Mouse (Mus musculus) embryonic fibroblast, embryonic 13.5 days (primary cell): ENCODE measurements at regions not wholly inside any gene's neighbourhood (a gene's known extent, or its start where the extent isn't known, plus 50 kb on each side); places are given as distances from the start of the nearest gene placed in this dataset.

Experiments used
- CTCF ChIP-seq: IDR thresholded peaks from 2 replicates; pipeline ENCODE4 v1.5.1; 2011; ENCODE audit warnings: mild to moderate bottlenecking, control low read depth, low read length, moderate library complexity, borderline replicate concordance; ENCODE audit not compliant: insufficient read depth
- POLR2A ChIP-seq: IDR thresholded peaks from 2 replicates; pipeline ENCODE4 v1.6.1; 2011; ENCODE audit warnings: low read depth, mild to moderate bottlenecking, control low read depth, low read length, moderate library complexity

GRCm38 (mm10) chr14:62018804-62019203 lies 273.6 kb upstream of the Rnaseh2b start:
- TF ChIP-seq CTCF (no peak), POLR2A (no peak)
